Mouse (Mus musculus) midbrain, embryonic 16.5 days (tissue): ENCODE measurements around the gene Cmklr1. TPM values are rescaled to one million over a fixed set of nuclear protein-coding genes. Genes with fewer than 3 reads are reported as not detected.

ENCODE experiments used
- ATAC-seq: fragments of 200-750 bp; cut with Nextera tagmentation; 2 replicates; pipeline ENCODE4 v1.8.0; 2017; ENCODE audit warnings: moderate TSS enrichment
- H3K27ac ChIP-seq: fragments of 300-500 bp; sonication (generic); 2 replicates; pipeline ENCODE4 v1.5.1; 2014; ENCODE audit warnings: mild to moderate bottlenecking, low read length, mixed read lengths
- H3K27me3 ChIP-seq: fragments of 300-500 bp; sonication (generic); 2 replicates; pipeline ENCODE4 v1.6.1; 2014; ENCODE audit warnings: low read depth, low read length, mixed read lengths; ENCODE audit not compliant: control insufficient read depth, insufficient read depth
- H3K36me3 ChIP-seq: fragments of 300-500 bp; sonication (generic); 2 replicates; pipeline ENCODE4 v1.6.1; 2014; ENCODE audit warnings: mild to moderate bottlenecking, low read length, moderate library complexity, mixed read lengths; ENCODE audit not compliant: control insufficient read depth, insufficient read depth
- H3K4me1 ChIP-seq: fragments of 300-500 bp; sonication (generic); 2 replicates; pipeline ENCODE4 v1.6.1; 2014; ENCODE audit warnings: mild to moderate bottlenecking, low read length, mixed read lengths; ENCODE audit not compliant: control insufficient read depth, insufficient read depth
- H3K4me2 ChIP-seq: fragments of 300-500 bp; sonication (generic); 2 replicates; pipeline ENCODE4 v1.6.1; 2014; ENCODE audit warnings: mild to moderate bottlenecking, low read length, mixed read lengths
- H3K4me3 ChIP-seq: fragments of 300-500 bp; sonication (generic); 2 replicates; pipeline ENCODE4 v1.5.1; 2014; ENCODE audit warnings: low read depth, mild to moderate bottlenecking, low read length, moderate library complexity, mixed read lengths
- H3K9ac ChIP-seq: fragments of 300-500 bp; sonication (generic); 2 replicates; pipeline ENCODE4 v1.6.1; 2014; ENCODE audit warnings: low read depth, low read length, mixed read lengths
- H3K9me3 ChIP-seq: fragments of 300-500 bp; sonication (generic); replicated peaks from 2 replicates; pipeline ENCODE4 v1.6.1; 2014; ENCODE audit warnings: mild to moderate bottlenecking, low read length, mixed read lengths; ENCODE audit not compliant: control insufficient read depth, poor library complexity, severe bottlenecking
- WGBS: fragments of 180-500 bp; shearing (Covaris S2); extraction: QIAGEN DNeasy Blood & Tissue Kit; methylation state at CpG from one replicate; pipeline ENCODE4 v1.1.7; 2014; 5-methylcytosine and 5-hydroxymethylcytosine counted together
- polyA plus RNA-seq: library from polyadenylated mRNA; unstranded; fragments of >200 nt; fragmentation: Nextera tagmentation; extraction: Ambion mirVana; gene quantifications from 2 replicates; pipeline ENCODE4 v1.2.1, GENCODE M21; 2015

The Cmklr1 gene
- polyA plus RNA-seq, 1 experiment from 2014 or later, result 1.3 TPM

- Histone ChIP-seq H3K27ac (no peak overlapping the region), H3K4me2 (no peak overlapping the region), H3K4me3 (no peak overlapping the region), H3K9ac (no peak overlapping the region), H3K27me3 (no peaks in the 10 kb centered on the region), H3K36me3 (no peaks in the 10 kb centered on the region), H3K4me1 (peaks cover 3% of the 10 kb centered on the region), H3K9me3 (no peaks in the 10 kb centered on the region)
- ATAC-seq, result no peak
- WGBS, result 79% methylated on average over 16 of the region's 16 CpGs
Observed at GRCm38 (mm10) chr5:113620130-113620716, 30.0 kb downstream of the Cmklr1 start.

GRCm38 (mm10) chr5:113619151-113619550 lies 31.1 kb downstream of the Cmklr1 start:
- Histone ChIP-seq H3K4me2 (no peak overlapping the region), H3K4me3 (no peak overlapping the region), H3K9ac (no peak overlapping the region), H3K4me1 (peaks cover 3% of the 10 kb centered on the region), H3K36me3 (no peaks in the 10 kb centered on the region), H3K27me3 (no peaks in the 10 kb centered on the region), H3K27ac (no peak overlapping the region), H3K9me3 (no peaks in the 10 kb centered on the region)
- no peak for ATAC-seq
- WGBS, result 93% methylated on average over 1 of the region's 1 CpGs

DNA sequence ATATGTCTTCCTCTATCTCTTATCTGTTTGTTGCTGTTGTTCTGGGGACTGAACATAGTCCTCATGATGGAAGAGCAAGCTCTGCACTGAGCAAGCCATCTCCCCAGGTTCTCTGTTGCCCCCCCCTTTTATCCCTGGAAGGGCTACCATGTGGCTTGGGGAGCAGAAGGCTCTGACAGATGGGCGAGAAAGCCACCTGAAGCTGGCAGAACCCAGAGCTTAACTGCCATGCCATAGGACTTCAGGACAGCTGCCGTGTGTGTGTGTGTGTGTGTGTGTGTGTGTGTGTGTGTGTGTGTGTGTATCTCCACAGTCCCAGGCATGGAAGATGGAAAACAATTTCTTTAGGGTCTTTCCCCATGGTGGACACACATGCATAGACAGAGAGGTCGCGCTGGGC lies 31.5 kb downstream of the Cmklr1 start:
- H3K36me3 ChIP-seq, result no peaks in the 10 kb centered on the region
- 94% methylated on average over 4 of the region's 4 CpGs for WGBS

GRCm38 (mm10) chr5:113611771-113612233 lies 38.4 kb downstream of the Cmklr1 start:
- Histone ChIP-seq H3K4me2 (no peak overlapping the region), H3K9me3 (no peaks in the 10 kb centered on the region), H3K27ac (no peak overlapping the region), H3K36me3 (no peaks in the 10 kb centered on the region), H3K4me1 (peaks cover 9% of the 10 kb centered on the region; the same call in 1 of the 2 replicates), H3K9ac (no peak overlapping the region), H3K27me3 (no peaks in the 10 kb centered on the region), H3K4me3 (no peak overlapping the region)
- WGBS, result 84% methylated on average over 12 of the region's 12 CpGs
- ATAC-seq, result no peak

More for the DNA sequence above, 31.5 kb downstream of the Cmklr1 start:
- H3K9me3 ChIP-seq, result no peaks in the 10 kb centered on the region
- H3K4me1 ChIP-seq, result peaks cover 3% of the 10 kb centered on the region
- H3K27ac ChIP-seq, result no peak overlapping the region
- H3K9ac ChIP-seq, result no peak overlapping the region
- no peaks in the 10 kb centered on the region for H3K27me3 ChIP-seq
- H3K4me3 ChIP-seq, result no peak overlapping the region
- H3K4me2 ChIP-seq, result no peak overlapping the region
- ATAC-seq, result no peak

GRCm38 (mm10) chr5:113611131-113611530 lies 39.1 kb downstream of the Cmklr1 start:
- Histone ChIP-seq H3K36me3 (no peaks in the 10 kb centered on the region), H3K9ac (no peak overlapping the region), H3K4me1 (peaks cover 9% of the 10 kb centered on the region; the same call in 1 of the 2 replicates), H3K9me3 (no peaks in the 10 kb centered on the region), H3K4me2 (no peak overlapping the region), H3K27me3 (no peaks in the 10 kb centered on the region), H3K4me3 (no peak overlapping the region), H3K27ac (no peak overlapping the region)
- WGBS, result 70% methylated on average over 6 of the region's 6 CpGs
- ATAC-seq, result no peak

GRCm38 (mm10) chr5:113610490-113610889 lies 39.7 kb downstream of the Cmklr1 start:
- Histone ChIP-seq H3K4me2 (no peak overlapping the region), H3K27ac (no peak overlapping the region), H3K27me3 (no peaks in the 10 kb centered on the region), H3K4me3 (no peak overlapping the region), H3K9ac (no peak overlapping the region), H3K4me1 (peaks cover 9% of the 10 kb centered on the region; the same call in 1 of the 2 replicates), H3K36me3 (no peaks in the 10 kb centered on the region), H3K9me3 (no peaks in the 10 kb centered on the region)
- no peak for ATAC-seq
- 53% methylated on average over 6 of the region's 6 CpGs for WGBS

DNA sequence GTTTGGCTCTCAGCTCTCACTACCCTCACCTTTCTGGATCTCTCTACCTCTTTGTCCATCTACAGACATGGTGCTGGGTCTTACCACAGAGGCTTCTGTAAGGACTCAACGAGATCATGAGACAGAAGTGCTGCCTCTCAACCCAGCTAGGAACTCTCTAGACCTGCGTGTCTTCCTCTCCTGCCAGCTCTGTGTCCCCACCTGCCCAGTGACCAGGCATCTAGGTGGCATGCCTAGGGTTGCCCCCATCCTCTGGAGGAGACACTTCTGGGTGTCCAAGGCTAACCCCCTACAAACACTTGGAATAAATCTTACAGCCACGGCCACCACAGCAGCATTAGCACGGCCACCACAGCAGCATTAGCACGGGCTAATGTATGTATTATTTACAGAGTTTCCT lies 40.3 kb downstream of the Cmklr1 start:
- 56% methylated on average over 5 of the region's 5 CpGs for WGBS
- Histone ChIP-seq H3K9me3 (no peaks in the 10 kb centered on the region), H3K27ac (no peak overlapping the region), H3K4me2 (no peak overlapping the region), H3K4me1 (peaks cover 9% of the 10 kb centered on the region; the same call in 1 of the 2 replicates), H3K9ac (no peak overlapping the region), H3K27me3 (no peaks in the 10 kb centered on the region), H3K36me3 (no peaks in the 10 kb centered on the region), H3K4me3 (no peak overlapping the region)
- ATAC-seq, result no peak

DNA sequence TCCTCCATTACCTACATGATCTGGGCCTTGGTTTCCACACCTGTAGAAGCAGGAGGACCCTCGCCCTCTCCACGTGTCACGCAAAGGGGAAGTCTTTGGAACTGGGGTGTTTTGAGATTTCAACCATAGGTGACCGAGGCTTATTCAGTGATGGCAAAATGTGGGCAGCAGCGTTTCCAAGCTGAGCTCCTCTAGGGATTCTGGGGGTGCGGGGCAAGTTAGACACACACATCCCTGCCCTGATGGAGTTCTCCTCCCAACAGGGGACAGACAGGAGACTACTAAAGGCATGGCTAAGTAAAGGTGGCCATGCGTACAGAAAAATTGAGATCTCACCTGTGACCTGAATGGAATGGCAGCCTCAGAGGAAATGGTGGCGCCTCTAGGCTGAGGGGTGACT lies 41.7 kb downstream of the Cmklr1 start:
- Histone ChIP-seq H3K27ac (no peak overlapping the region), H3K9me3 (no peaks in the 10 kb centered on the region), H3K27me3 (no peaks in the 10 kb centered on the region), H3K4me3 (no peak overlapping the region), H3K4me2 (no peak overlapping the region), H3K4me1 (peaks cover 9% of the 10 kb centered on the region; the same call in 1 of the 2 replicates), H3K36me3 (no peaks in the 10 kb centered on the region), H3K9ac (no peak overlapping the region)
- ATAC-seq, result no peak
- WGBS, result 79% methylated on average over 8 of the region's 8 CpGs

DNA sequence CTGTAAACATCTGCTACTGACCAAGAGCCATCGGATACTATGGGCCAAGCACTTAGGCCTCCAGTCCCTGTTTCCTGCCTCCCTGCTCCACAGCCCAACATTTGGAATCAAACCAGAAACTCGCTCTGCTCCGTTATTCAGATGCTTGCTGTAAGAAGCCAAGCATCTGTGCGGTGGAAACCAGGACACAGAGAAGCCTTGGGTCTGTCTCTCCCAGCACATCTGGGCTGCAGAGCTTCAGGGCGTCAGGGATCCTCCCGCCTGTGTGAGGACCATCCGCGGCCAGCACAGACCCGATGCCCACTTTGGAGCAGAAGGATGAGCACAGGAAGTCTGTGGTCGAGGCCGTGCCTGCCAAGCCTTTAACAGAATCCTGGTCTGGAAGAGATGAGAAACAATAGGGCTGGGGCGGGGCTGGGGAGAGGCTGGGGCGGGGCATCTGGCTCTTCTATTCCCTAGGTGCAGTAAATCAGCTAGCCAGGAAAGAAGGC lies 42.2 kb downstream of the Cmklr1 start:
- Histone ChIP-seq H3K27ac (no peak overlapping the region), H3K9me3 (no peaks in the 10 kb centered on the region), H3K27me3 (no peaks in the 10 kb centered on the region), H3K4me1 (peaks cover 9% of the 10 kb centered on the region; the same call in 1 of the 2 replicates), H3K9ac (no peak overlapping the region; the same call in 1 of the 2 replicates), H3K4me3 (no peak overlapping the region), H3K4me2 (no peak overlapping the region), H3K36me3 (no peaks in the 10 kb centered on the region)
- WGBS, result 33% methylated on average over 13 of the region's 13 CpGs
- ATAC-seq, result no peak
